Mouse (Mus musculus) thymus, adult 2 months (tissue): ENCODE data around the gene Arhgap17.

Source experiments
- CTCF ChIP-seq: fragments of 200-500 bp; IDR thresholded peaks from 2 replicates; pipeline ENCODE4 v1.5.1; 2012; ENCODE audit warnings: mild to moderate bottlenecking, control low read depth, low read length, moderate library complexity, borderline replicate concordance; ENCODE audit not compliant: control insufficient read depth, poor library complexity, insufficient read depth; ENCODE audit errors: extremely low read depth
- POLR2A ChIP-seq: fragments of 200-500 bp; IDR thresholded peaks from 2 replicates; pipeline ENCODE4 v1.6.1; 2012; ENCODE audit warnings: mild to moderate bottlenecking, low read length, control low read depth, moderate library complexity; ENCODE audit not compliant: control insufficient read depth, poor library complexity, insufficient read depth; ENCODE audit errors: extremely low read depth

GRCm38 (mm10) chr7:123346631-123347290, 23.0 kb downstream of the Arhgap17 start:
- TF ChIP-seq POLR2A: no peak
- no peak for TF ChIP-seq CTCF
